ENCODE assay signal across 31 mouse cellular contexts in the genomic region with DNA sequence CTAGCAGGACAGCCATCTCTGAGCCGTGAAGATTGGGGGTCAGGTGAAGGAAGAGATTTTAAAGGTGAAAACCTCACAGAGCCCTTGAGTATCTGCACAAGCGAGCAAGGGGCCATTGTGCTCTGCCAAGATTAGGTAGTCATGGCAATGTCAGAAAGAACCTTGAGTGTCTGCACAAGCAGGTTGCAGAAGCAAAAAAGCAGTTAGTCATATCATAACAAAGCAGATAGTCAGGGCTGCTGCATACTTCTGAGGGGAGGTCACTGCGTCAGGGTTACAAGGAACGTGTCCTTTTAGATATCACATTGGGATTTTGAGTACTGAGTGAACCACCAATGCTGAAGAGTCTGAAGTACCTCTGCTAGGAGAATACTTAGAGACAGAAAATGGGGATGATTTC. TPM values are rescaled to one million over a fixed set of nuclear protein-coding genes. Genes with fewer than 3 reads are reported as not detected.
DNase-seq lines count a peak whose midpoint lies in the region.
"Had no signal": no experiment of that assay in that cellular context is flagged by ENCODE, and none has a peak within 500 bp of the region (broad histone marks: within the 10 kb centered on the region; RNA-seq: fewer than 3 reads in every experiment).

No protein-coding gene starts in this region.

- WGBS in forebrain, embryonic 10.5 days, result 85% methylated on average over 4 of the region's 4 CpGs

- H3K36me3 ChIP-seq in forebrain, embryonic 10.5 days (replicated peaks), result no peaks in the 10 kb centered on the region
- H3K36me3 ChIP-seq: heart, embryonic 10.5 days; hindbrain, embryonic 10.5 days had no signal

- no peak overlapping the region for H3K27ac ChIP-seq in forebrain, embryonic 10.5 days
- H3K27ac ChIP-seq: gastrocnemius, adult 2 months; heart, embryonic 10.5 days; hindbrain, embryonic 10.5 days; hindbrain, embryonic 14.5 days; hindbrain, postnatal 0 days had no signal

- H3K4me3 ChIP-seq in forebrain, embryonic 10.5 days, result no peak overlapping the region
- H3K4me3 ChIP-seq: gastrocnemius, adult 2 months; heart, embryonic 10.5 days; hindbrain, embryonic 10.5 days had no signal

- H3K9me3 ChIP-seq in forebrain, embryonic 10.5 days, result no peaks in the 10 kb centered on the region
- H3K9me3 ChIP-seq: heart, embryonic 10.5 days; hindbrain, embryonic 10.5 days had no signal

- intact Hi-C loops in heart, postnatal 14 days (cut with DNase I), result no loop called here

- peaks cover 24% of the 10 kb centered on the region; the same call in 1 of the 2 replicates for H3K27me3 ChIP-seq in forebrain, embryonic 10.5 days (ENCODE audit: poor library complexity, severe bottlenecking)

- peak; percentile 44 for DNase-seq in heart, adult 11 months
- no peak for DNase-seq in heart, postnatal 14 days
- DNase-seq in ovary, adult 18-20 months (ENCODE audit: low spot score), result peak; percentile 55
- no peak for DNase-seq in ovary, postnatal 14 days (ENCODE audit: low spot score)
- DNase-seq in adrenal gland, postnatal 14 days, result peak; percentile 40
- no peak for DNase-seq in forebrain, embryonic 10.5 days (ENCODE audit: extremely low spot score, low spot score)
- DNase-seq: cerebellum, adult 18-20 months; cerebellum, adult 9-10 months; cerebellum, postnatal 14 days; forebrain, postnatal 0 days; gastrocnemius, adult 2 months; gastrocnemius, postnatal 14 days; heart, adult 18-20 months; heart, postnatal 36 days; kidney, adult 18-20 months had no signal

- H3K4me1 ChIP-seq in forebrain, embryonic 10.5 days, result no peaks in the 10 kb centered on the region
- H3K4me1 ChIP-seq: heart, embryonic 10.5 days; hindbrain, embryonic 10.5 days had no signal

RNA-seq across cellular contexts. Expression of a gene that starts 3.8 kb away (rescaled TPM):
- not detected for total RNA-seq in heart, postnatal 14 days (2021)
- total RNA-seq in adrenal gland, postnatal 14 days (2021), result not detected in 2 replicates
- not detected in 2 replicates for polyA plus RNA-seq in forebrain, embryonic 10.5 days (2016; fragmentation: Nextera tagmentation; extraction: Ambion mirVana)
- total RNA-seq: forebrain, postnatal 0 days; gastrocnemius, adult 2 months; gastrocnemius, postnatal 14 days; gastrocnemius, postnatal 4 days; heart, adult 18-20 months; heart, postnatal 36 days; hindbrain, postnatal 0 days; MEL had no signal
- polyA plus RNA-seq: CD4-positive, CD25-positive, alpha-beta regulatory T cell, adult 4 months; embryonic facial prominence, embryonic 11.5 days; embryonic facial prominence, embryonic 14.5 days; forebrain, embryonic 11.5 days; forebrain, embryonic 14.5 days; forebrain, postnatal 0 days; frontal cortex, adult 2 months; heart, embryonic 10.5 days; heart, embryonic 14.5 days; heart, postnatal 0 days; hindbrain, embryonic 10.5 days; hindbrain, embryonic 14.5 days; hindbrain, postnatal 0 days; inflammation-experienced regulatory T-cells, adult 6 months; intestine, embryonic 16.5 days had no signal

Comparison
In these comparisons a context has a peak if more than half of its experiments do, and no peak if none do; other contexts are left out.
1. DNase-seq: peak in heart, adult 11 months (single experiment), ovary, adult 18-20 months (single experiment) and adrenal gland, postnatal 14 days (single experiment); none in heart, postnatal 14 days (0 of 2), ovary, postnatal 14 days (single experiment) and forebrain, embryonic 10.5 days (single experiment).